Mouse (Mus musculus): ENCODE results near the gene Tsnaxip1. TPM values are rescaled to one million over a fixed set of nuclear protein-coding genes. Genes with fewer than 3 reads are reported as not detected.
A peak's percentile ranks its signal among the peaks of the same experiment; 100 is the strongest.

Gene Tsnaxip1
- total RNA-seq, 2 experiments from 2014 or later: not detected

GRCm38 (mm10) chr8:105866364-105867029 is 39.0 kb downstream of the Tsnaxip1 start:
- DNase-seq: no peak

- no peak for DNase-seq
Observed at GRCm38 (mm10) chr8:105874301-105874700, 46.8 kb downstream of the Tsnaxip1 start.

DNA sequence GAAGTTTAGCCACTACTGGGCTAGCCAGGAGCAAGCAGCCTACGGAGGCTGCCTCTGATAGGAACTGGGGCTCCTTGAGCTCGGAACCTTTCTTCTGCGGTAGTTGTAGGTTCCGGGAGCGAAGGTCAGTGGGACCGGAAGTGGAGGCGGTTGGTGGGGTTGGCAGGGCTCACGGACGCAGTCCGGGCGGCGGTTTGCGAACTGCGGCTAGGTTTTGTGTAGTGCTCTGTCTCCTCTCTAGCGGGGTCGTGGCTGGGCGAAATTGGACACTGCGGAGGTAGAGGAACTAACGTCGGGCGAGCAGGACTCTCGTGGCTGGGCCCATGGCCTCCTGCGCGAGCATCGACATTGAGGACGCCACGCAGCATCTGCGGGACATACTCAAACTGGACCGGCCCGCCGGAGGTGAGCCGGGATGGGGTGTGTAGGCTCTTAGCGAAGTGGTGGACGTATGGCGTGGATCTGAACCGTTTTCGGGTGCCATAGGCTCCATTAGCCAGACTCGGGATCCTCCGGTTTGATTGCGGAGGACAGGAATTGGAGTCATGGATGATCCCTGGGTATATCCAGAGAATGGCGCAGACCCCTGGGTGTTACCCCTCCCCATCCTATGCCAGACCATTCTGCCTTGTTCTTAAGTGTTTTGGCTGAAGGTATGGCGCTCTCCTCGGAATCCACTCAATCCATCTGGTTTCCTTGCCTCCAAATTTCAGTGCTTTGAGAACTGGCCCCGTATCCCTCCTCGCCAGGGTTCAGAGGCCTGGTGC is 53.4 kb downstream of the Tsnaxip1 start, which contains the start of gene Edc4:
Gene Edc4, plus strand, starts transcription at position 128 of the 767 bp plus-strand sequence.
- DNase-seq: peak; percentile 93

GRCm38 (mm10) chr8:105889756-105890465 is 62.4 kb downstream of the Tsnaxip1 start:
- DNase-seq: no peak

- DNase-seq: no peak
Observed at GRCm38 (mm10) chr8:105890870-105891269, 63.3 kb downstream of the Tsnaxip1 start.

DNA sequence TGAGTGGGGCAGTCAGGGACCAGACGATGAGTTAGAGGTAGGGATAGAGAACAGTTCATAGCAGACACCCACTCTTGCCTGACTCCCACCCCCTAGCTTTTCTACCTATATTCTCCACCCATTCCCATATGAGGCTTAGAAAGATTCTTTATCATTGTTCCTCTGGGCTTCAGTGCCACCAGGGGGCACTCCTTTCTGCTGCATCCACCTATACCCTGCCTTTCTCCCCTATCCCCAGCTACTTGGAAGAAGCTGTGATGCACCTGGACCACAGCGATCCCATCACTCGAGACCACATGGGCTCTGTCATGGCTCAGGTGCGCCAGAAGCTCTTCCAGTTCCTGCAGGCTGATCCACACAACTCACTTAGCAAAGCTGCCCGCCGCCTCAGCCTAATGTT is 64.9 kb downstream of the Tsnaxip1 start:
- peak; percentile 48 for DNase-seq

GRCm38 (mm10) chr8:105893339-105893738 is 65.8 kb downstream of the Tsnaxip1 start, which contains the start of gene Nrn1l:
Nrn1l (plus strand) TSS chr8:105893567.
- peak; percentile 79 for DNase-seq

Other genes with a start within 250 kb of the Tsnaxip1 start
- 10 to 100 TPM; 30.4 to 34.5 TPM for gene Ripor1, start 222.5 kb upstream of the Tsnaxip1 start, total RNA-seq (2021)
- gene Ctcf, start 191.2 kb upstream of the Tsnaxip1 start, total RNA-seq (2021): 10 to 100 TPM; 53.0 to 62.3 TPM
- gene Agrp, start 190.3 kb upstream of the Tsnaxip1 start, total RNA-seq (2021): 1 to 10 TPM in 1 of 2 experiments, under 1 TPM in 1; 0.97 to 1.3 TPM
- gene Carmil2, start 141.5 kb upstream of the Tsnaxip1 start, total RNA-seq (2021): 1 to 10 TPM; 3.6 to 4.5 TPM
- gene Acd, start 126.6 kb upstream of the Tsnaxip1 start, total RNA-seq (2021): 10 to 100 TPM; 27.9 to 28.2 TPM
- 10 to 100 TPM in 1 of 2 experiments, 1 to 10 TPM in 1; 9.1 to 12.6 TPM for gene Pard6a, start 126.6 kb upstream of the Tsnaxip1 start, total RNA-seq (2021)
- gene 4933405L10Rik, start 120.1 kb upstream of the Tsnaxip1 start, total RNA-seq (2021): not detected
- gene Enkd1, start 119.5 kb upstream of the Tsnaxip1 start, total RNA-seq (2021): 1 to 10 TPM; 3.9 to 7.5 TPM
- gene Gfod2, start 69.1 kb upstream of the Tsnaxip1 start, total RNA-seq (2021): 10 to 100 TPM in 1 of 2 experiments, 1 to 10 TPM in 1; 7.5 to 12.8 TPM
- 10 to 100 TPM; 25.4 to 30.0 TPM for gene Ranbp10, start 381 bp upstream of the Tsnaxip1 start, total RNA-seq (2021)
- 10 to 100 TPM in 1 of 2 experiments, 1 to 10 TPM in 1; 7.6 to 10.4 TPM for gene Cenpt, start 25.5 kb downstream of the Tsnaxip1 start, total RNA-seq (2021)
- gene Thap11, start 27.4 kb downstream of the Tsnaxip1 start, total RNA-seq (2021): 10 to 100 TPM; 28.3 to 32.0 TPM
- gene Nutf2, start 32.8 kb downstream of the Tsnaxip1 start, total RNA-seq (2021): 10 to 100 TPM; 39.1 to 40.1 TPM
- gene Edc4, start 53.1 kb downstream of the Tsnaxip1 start, total RNA-seq (2021): 10 to 100 TPM; 28.0 to 35.3 TPM
- gene Nrn1l, start 65.8 kb downstream of the Tsnaxip1 start, total RNA-seq (2021): under 1 TPM in 1 of 2 experiments, not detected in 1; 0.55 TPM
- gene Pskh1, start 72.7 kb downstream of the Tsnaxip1 start, total RNA-seq (2021): 10 to 100 TPM; 32.9 to 35.6 TPM
- under 1 TPM; 0.30 to 0.70 TPM for gene Ctrl, start 106.1 kb downstream of the Tsnaxip1 start, total RNA-seq (2021)
- 10 to 100 TPM; 58.0 to 66.3 TPM for gene Psmb10, start 110.7 kb downstream of the Tsnaxip1 start, total RNA-seq (2021)
- gene Lcat, start 115.7 kb downstream of the Tsnaxip1 start, total RNA-seq (2021): 10 to 100 TPM; 39.2 to 89.9 TPM
- gene Slc12a4, start 138.4 kb downstream of the Tsnaxip1 start, total RNA-seq (2021): 10 to 100 TPM; 30.5 to 33.7 TPM
- not detected for gene Dpep3, start 151.7 kb downstream of the Tsnaxip1 start, total RNA-seq (2021)
- gene Dus2, start 163.6 kb downstream of the Tsnaxip1 start, total RNA-seq (2021): 10 to 100 TPM; 13.5 to 15.2 TPM
- not detected for gene Dpep2nb, start 178.2 kb downstream of the Tsnaxip1 start, total RNA-seq (2021)
- 10 to 100 TPM; 13.1 to 16.2 TPM for gene Ddx28, start 184.2 kb downstream of the Tsnaxip1 start, total RNA-seq (2021)
- gene Nfatc3, start 231.1 kb downstream of the Tsnaxip1 start, total RNA-seq (2021): 10 to 100 TPM; 39.1 to 47.7 TPM

Measured in adrenal gland, postnatal 10 days (tissue).